Mouse (Mus musculus): Measurements from ENCODE around the gene Rap1gap2.
A peak's percentile ranks its signal among the peaks of the same experiment; 100 is the strongest.

Rap1gap2 gene

GRCm38 (mm10) chr11:74610545-74611176, at the start of gene Rap1gap2:
Gene Rap1gap2 (minus strand): TSS chr11:74610915.
- no peak for DNase-seq

- DNase-seq: peak in 1 of 2 experiments; percentile 43
These were observed 49.6 kb upstream of the Rap1gap2 start for GRCm38 (mm10) chr11:74660336-74660735.

GRCm38 (mm10) chr11:74655941-74656340, 45.2 kb upstream of the Rap1gap2 start:
- DNase-seq: peak in 1 of 2 experiments; percentile 31

GRCm38 (mm10) chr11:74653385-74653784, 42.7 kb upstream of the Rap1gap2 start:
- DNase-seq: peak; percentile 25 to 70

GRCm38 (mm10) chr11:74652791-74653191, 42.1 kb upstream of the Rap1gap2 start:
- peak; percentile 78 to 89 for DNase-seq

GRCm38 (mm10) chr11:74650576-74651100, 39.9 kb upstream of the Rap1gap2 start:
- DNase-seq: no peak

GRCm38 (mm10) chr11:74649647-74650551, 39.2 kb upstream of the Rap1gap2 start:
- DNase-seq: peak; percentile 79 to 94

GRCm38 (mm10) chr11:74649095-74649646, 38.5 kb upstream of the Rap1gap2 start, which contains the start of gene Cluh:
Gene Cluh (plus strand): TSS chr11:74649495.
- DNase-seq: peak; percentile 97 to 99

GRCm38 (mm10) chr11:74648676-74649075, 38.0 kb upstream of the Rap1gap2 start:
- no peak for DNase-seq

GRCm38 (mm10) chr11:74647966-74648365, 37.3 kb upstream of the Rap1gap2 start:
- no peak for DNase-seq

GRCm38 (mm10) chr11:74639628-74640027, 28.9 kb upstream of the Rap1gap2 start:
- DNase-seq: no peak

GRCm38 (mm10) chr11:74638791-74639411, 28.2 kb upstream of the Rap1gap2 start:
- no peak for DNase-seq

GRCm38 (mm10) chr11:74637971-74638790, 27.5 kb upstream of the Rap1gap2 start:
- peak; percentile 88 to 94 for DNase-seq

- DNase-seq: no peak
These were observed 26.8 kb upstream of the Rap1gap2 start for GRCm38 (mm10) chr11:74637486-74637885.

GRCm38 (mm10) chr11:74634490-74635275, 24.0 kb upstream of the Rap1gap2 start:
- DNase-seq: peak; percentile 71 to 82

GRCm38 (mm10) chr11:74631880-74632789, 21.4 kb upstream of the Rap1gap2 start:
- peak in 1 of 2 experiments; percentile 11 for DNase-seq

- no peak for DNase-seq
These were observed 16.8 kb upstream of the Rap1gap2 start for GRCm38 (mm10) chr11:74627481-74627880.

GRCm38 (mm10) chr11:74625333-74625732, 14.6 kb upstream of the Rap1gap2 start:
- no peak for DNase-seq

- DNase-seq: peak; percentile 82 to 86
These were observed 13.0 kb upstream of the Rap1gap2 start for GRCm38 (mm10) chr11:74623693-74624092.
